Mouse (Mus musculus) adrenal gland, postnatal 36 days (tissue): ENCODE measurements around the gene Gm11172. TPM values are rescaled to one million over a fixed set of nuclear protein-coding genes. Genes with fewer than 3 reads are reported as not detected.

Experiments used
- total RNA-seq, 2 experiments: library from RNA; stranded (reverse); gene quantifications; 2 replicates each; pipeline ENCODE4 v1.2.3; 2021

The Gm11172 gene
- total RNA-seq, 2 experiments from 2014 or later = not detected

Other genes with a start within 250 kb of the Gm11172 start
- gene Socs1, start 27.4 kb upstream of the Gm11172 start, total RNA-seq = 1 to 10 TPM; 3.1 to 3.5 TPM
- gene Tnp2, start 24.3 kb upstream of the Gm11172 start, total RNA-seq = not detected
- gene Prm3, start 22.0 kb upstream of the Gm11172 start, total RNA-seq = not detected
- gene Prm2, start 16.8 kb upstream of the Gm11172 start, total RNA-seq = not detected
- not detected for gene Prm1, start 7.1 kb upstream of the Gm11172 start, total RNA-seq
- gene Rmi2, start 22.1 kb downstream of the Gm11172 start, total RNA-seq = under 1 TPM; 0.46 to 0.93 TPM
- 10 to 100 TPM; 13.8 to 14.4 TPM for gene Snn, start 248.0 kb downstream of the Gm11172 start, total RNA-seq